Mouse (Mus musculus) stomach, embryonic 16.5 days (tissue): ENCODE measurements around the gene Ubc. TPM values are rescaled to one million over a fixed set of nuclear protein-coding genes. Genes with fewer than 3 reads are reported as not detected.
A peak's percentile ranks its signal among the peaks of the same experiment; 100 is the strongest.
"Not testable (repeated sequence)": the region's sequence is repeated elsewhere in the genome, so short reads cannot be mapped to it uniquely, and the experiment has no call there.

Experiments used
- ATAC-seq: fragments of 200-750 bp; cut with Nextera tagmentation; 2 replicates; pipeline ENCODE4 v1.8.0; 2017; ENCODE audit warnings: moderate number of reproducible peaks, moderate TSS enrichment; ENCODE audit not compliant: insufficient read depth, low FRiP score
- H3K27ac ChIP-seq: fragments of 300-500 bp; sonication (generic); 2 replicates; pipeline ENCODE4 v1.5.1; 2014; ENCODE audit warnings: low read length
- H3K27me3 ChIP-seq: fragments of 300-500 bp; sonication (generic); 2 replicates; pipeline ENCODE4 v1.6.1; 2014; ENCODE audit warnings: low read length, control low read depth, mixed read lengths; ENCODE audit not compliant: control insufficient read depth, insufficient read depth
- H3K36me3 ChIP-seq: fragments of 300-500 bp; sonication (generic); 2 replicates; pipeline ENCODE4 v1.6.1; 2014; ENCODE audit warnings: low read length; ENCODE audit not compliant: control insufficient read depth, insufficient read depth
- H3K4me1 ChIP-seq: fragments of 300-500 bp; sonication (generic); 2 replicates; pipeline ENCODE4 v1.6.1; 2014; ENCODE audit warnings: low read length, control low read depth, mixed read lengths; ENCODE audit not compliant: control insufficient read depth, insufficient read depth
- H3K4me2 ChIP-seq: fragments of 300-500 bp; sonication (generic); 2 replicates; pipeline ENCODE4 v1.6.1; 2014; ENCODE audit warnings: low read depth, low read length, mixed read lengths
- H3K4me3 ChIP-seq: fragments of 300-500 bp; sonication (generic); replicated peaks from 2 replicates; pipeline ENCODE4 v1.5.1; 2014; ENCODE audit warnings: mild to moderate bottlenecking, low read length
- H3K9ac ChIP-seq: fragments of 300-500 bp; sonication (generic); 2 replicates; pipeline ENCODE4 v1.6.1; 2014; ENCODE audit warnings: low read length
- H3K9me3 ChIP-seq: fragments of 300-500 bp; sonication (generic); replicated peaks from 2 replicates; pipeline ENCODE4 v1.6.1; 2016; ENCODE audit warnings: low read length, control low read depth; ENCODE audit not compliant: control insufficient read depth
- WGBS: fragments of 180-500 bp; shearing (Covaris S2); extraction: QIAGEN DNeasy Blood & Tissue Kit; methylation state at CpG from one replicate; pipeline ENCODE4 v1.1.7; 2014; 5-methylcytosine and 5-hydroxymethylcytosine counted together
- polyA plus RNA-seq: library from polyadenylated mRNA; unstranded; fragments of >200 nt; fragmentation: Nextera tagmentation; extraction: Ambion mirVana; gene quantifications from 2 replicates; pipeline ENCODE4 v1.2.1, GENCODE M21; 2015

Gene Ubc
- polyA plus RNA-seq, 1 experiment from 2014 or later, result 1,047 TPM

GRCm38 (mm10) chr5:125393622-125394603 lies 3.9 kb upstream of the Ubc start:
- peak overlapping the region; percentile 69 for H3K9ac ChIP-seq
- no peaks in the 10 kb centered on the region for H3K36me3 ChIP-seq
- no peaks in the 10 kb centered on the region for H3K27me3 ChIP-seq
- H3K4me2 ChIP-seq, result peak overlapping the region; percentile 51
- ATAC-seq, result peak; percentile 58; the same call in 1 of the 2 replicates
- H3K4me3 ChIP-seq, result peak overlapping the region; percentile 40
- peaks cover 24% of the 10 kb centered on the region for H3K4me1 ChIP-seq
- peak overlapping the region; percentile 98 for H3K27ac ChIP-seq
- H3K9me3 ChIP-seq, result no peaks in the 10 kb centered on the region
- WGBS, result 8% methylated on average over 22 of the region's 25 CpGs

GRCm38 (mm10) chr5:125392977-125393621 lies 3.1 kb upstream of the Ubc start:
- Histone ChIP-seq H3K27me3 (no peaks in the 10 kb centered on the region), H3K27ac (peak overlapping the region; percentile 98), H3K36me3 (no peaks in the 10 kb centered on the region), H3K4me1 (peaks cover 29% of the 10 kb centered on the region), H3K9ac (peak overlapping the region; percentile 69), H3K9me3 (no peaks in the 10 kb centered on the region), H3K4me3 (peak overlapping the region; percentile 40), H3K4me2 (peak overlapping the region; percentile 51)
- WGBS, result under 1% methylated on average over 20 of the region's 20 CpGs
- peak; percentile 95 for ATAC-seq

DNA sequence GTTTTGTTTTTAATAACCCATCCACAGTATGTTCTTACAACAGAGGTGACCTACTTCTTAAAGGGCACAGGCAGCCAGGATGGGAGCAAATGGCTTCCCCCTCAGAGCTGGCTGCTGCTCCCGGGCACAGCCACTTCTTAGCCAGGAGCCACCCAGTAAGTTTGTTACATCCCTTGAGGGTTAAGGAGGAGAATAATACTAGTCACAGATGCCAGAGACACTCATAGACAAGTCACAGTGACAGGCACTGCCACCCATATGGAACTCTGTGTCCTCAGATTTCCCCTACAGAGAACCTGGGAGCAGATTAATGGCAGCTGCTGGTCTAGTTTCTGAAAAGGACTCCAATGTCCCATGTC lies 2.6 kb upstream of the Ubc start:
- 0 out of 2 replicates have a peak, but pooled peaks have one; percentile 0 for ATAC-seq
- H3K4me3 ChIP-seq, result peak overlapping the region; percentile 27
- H3K27me3 ChIP-seq, result no peaks in the 10 kb centered on the region
- peaks cover 29% of the 10 kb centered on the region for H3K4me1 ChIP-seq
- H3K4me2 ChIP-seq, result peak overlapping the region; percentile 51
- H3K27ac ChIP-seq, result peak overlapping the region; percentile 98
- no peaks in the 10 kb centered on the region for H3K9me3 ChIP-seq
- no peaks in the 10 kb centered on the region for H3K36me3 ChIP-seq
- WGBS, result 47% methylated on average over 1 of the region's 1 CpGs
- peak overlapping the region; percentile 69 for H3K9ac ChIP-seq

DNA sequence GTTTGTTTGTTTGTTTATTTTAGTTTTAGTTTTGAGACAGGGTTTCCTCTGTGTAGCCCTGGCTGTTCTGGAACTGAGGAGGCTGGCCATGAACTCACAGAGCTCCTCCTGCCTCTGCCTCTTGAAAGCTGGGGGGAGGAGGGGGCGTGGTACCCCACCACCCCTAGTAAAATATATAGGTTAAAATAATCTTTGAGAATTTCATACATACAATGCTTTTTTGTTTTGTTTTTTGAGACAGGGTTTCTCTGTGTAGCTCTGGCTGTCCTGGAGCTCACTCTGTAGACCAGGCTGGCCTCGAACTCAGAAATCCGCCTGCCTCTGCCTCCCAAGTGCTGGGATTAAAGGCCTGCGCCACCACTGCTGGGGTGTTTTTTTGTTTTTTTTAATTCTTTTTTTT lies 2.2 kb upstream of the Ubc start:
- H3K9ac ChIP-seq, H3K36me3 ChIP-seq, H3K4me3 ChIP-seq, H3K4me2 ChIP-seq, ATAC-seq, H3K9me3 ChIP-seq, H3K27me3 ChIP-seq: not testable (repeated sequence)
- 88% methylated on average over 4 of the region's 4 CpGs for WGBS
- Histone ChIP-seq H3K27ac (peak overlapping the region; percentile 98), H3K4me1 (peaks cover 29% of the 10 kb centered on the region)

- H3K9me3 ChIP-seq, result no peaks in the 10 kb centered on the region
- peaks cover 29% of the 10 kb centered on the region for H3K4me1 ChIP-seq
- ATAC-seq, result no peak
- WGBS, result 53% methylated on average over 5 of the region's 5 CpGs
- H3K27me3 ChIP-seq, result no peaks in the 10 kb centered on the region
- no peak overlapping the region for H3K4me3 ChIP-seq
- no peak overlapping the region for H3K4me2 ChIP-seq
- peak overlapping the region; percentile 98 for H3K27ac ChIP-seq
- H3K9ac ChIP-seq, result no peak overlapping the region
- H3K36me3 ChIP-seq, result no peaks in the 10 kb centered on the region
Observed at GRCm38 (mm10) chr5:125391609-125392008, 1.6 kb upstream of the Ubc start.

DNA sequence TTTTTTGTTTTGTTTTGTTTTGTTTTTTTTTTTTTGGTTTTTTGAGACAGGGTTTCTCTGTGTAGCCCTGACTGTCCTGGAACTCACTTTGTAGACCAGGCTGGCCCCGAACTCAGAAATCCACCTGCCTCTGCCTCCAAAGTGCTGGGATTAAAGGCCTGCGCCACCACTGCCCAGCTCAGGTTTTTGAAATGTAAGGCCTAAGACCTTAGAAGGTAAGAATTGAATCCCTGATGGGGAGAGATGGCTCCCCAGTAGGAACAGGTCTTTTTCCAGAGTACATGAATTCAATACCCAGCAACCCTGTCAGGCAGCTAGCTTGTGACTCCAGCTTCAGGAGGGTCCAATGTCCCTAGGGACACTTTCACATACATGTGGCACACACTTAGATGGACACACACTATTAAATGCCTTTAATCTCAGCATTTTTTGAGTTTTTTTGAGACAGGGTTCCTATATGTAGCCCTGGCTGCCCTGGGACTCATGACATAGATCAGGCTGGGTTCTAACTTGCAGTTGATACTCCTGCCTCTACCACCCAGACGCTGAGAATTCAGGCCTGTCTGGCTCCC lies 990 bp upstream of the Ubc start:
- H3K4me1 ChIP-seq, result peaks cover 29% of the 10 kb centered on the region
- peak overlapping the region; percentile 98 for H3K27ac ChIP-seq
- 83% methylated on average over 3 of the region's 3 CpGs for WGBS
- H3K4me2 ChIP-seq, result no peak overlapping the region
- no peaks in the 10 kb centered on the region for H3K27me3 ChIP-seq
- H3K4me3 ChIP-seq, result no peak overlapping the region
- peak overlapping the region; percentile 8; the same call in 1 of the 2 replicates for H3K9ac ChIP-seq
- H3K36me3 ChIP-seq, result 0 out of 2 replicates have a peak, but pooled peaks cover under 1% of the 10 kb centered on the region
- no peak for ATAC-seq
- H3K9me3 ChIP-seq, result no peaks in the 10 kb centered on the region

DNA sequence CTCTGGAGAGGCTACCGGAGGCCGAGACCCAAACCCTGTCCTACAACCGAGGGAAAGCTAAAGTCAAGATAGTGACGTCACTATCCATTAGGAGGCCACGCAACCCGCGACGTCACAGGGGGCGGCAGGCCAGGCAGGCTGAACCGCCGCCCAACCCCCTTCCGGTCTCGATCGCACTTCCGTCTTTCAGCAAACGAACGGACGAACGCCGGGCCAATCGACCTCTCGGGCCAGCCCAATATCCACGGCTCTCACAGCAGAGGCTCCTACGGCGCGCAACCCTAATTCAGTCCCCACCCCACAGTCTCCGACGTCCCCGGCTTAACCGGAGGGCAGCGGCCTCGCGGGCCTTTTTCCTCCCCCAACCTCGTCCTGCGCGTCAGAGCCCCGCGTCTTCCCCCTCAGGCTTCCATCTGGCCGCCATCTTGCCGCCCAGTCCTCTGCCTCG lies 847 bp downstream of the Ubc start, which contains the start of gene Gm10382:
Gene Gm10382 (plus strand): TSS at position 192 of the 448 bp plus-strand sequence.
- Histone ChIP-seq H3K36me3 (0 out of 2 replicates have a peak, but pooled peaks cover 11% of the 10 kb centered on the region), H3K4me3 (peak within 1 kb of the TSS; percentile 99), H3K4me1 (peaks cover 26% of the 10 kb centered on the region), H3K27ac (peak within 1 kb of the TSS; percentile 98), H3K27me3 (no peaks in the 10 kb centered on the region), H3K9ac (peak within 1 kb of the TSS; percentile 100), H3K9me3 (no peaks in the 10 kb centered on the region), H3K4me2 (peak within 1 kb of the TSS; percentile 91)
- under 1% methylated on average over 41 of the region's 41 CpGs for WGBS
- peak; percentile 1; the same call in 1 of the 2 replicates for ATAC-seq

- no peak for ATAC-seq
- WGBS, result 17% methylated on average over 13 of the region's 13 CpGs
- peak overlapping the region; percentile 99 for H3K4me3 ChIP-seq
- 0 out of 2 replicates have a peak, but pooled peaks cover 11% of the 10 kb centered on the region for H3K36me3 ChIP-seq
- H3K27ac ChIP-seq, result peak overlapping the region; percentile 98
- H3K4me1 ChIP-seq, result peaks cover 21% of the 10 kb centered on the region
- H3K4me2 ChIP-seq, result peak overlapping the region; percentile 91
- H3K27me3 ChIP-seq, result no peaks in the 10 kb centered on the region
- H3K9me3 ChIP-seq, result no peaks in the 10 kb centered on the region
- H3K9ac ChIP-seq, result peak overlapping the region; percentile 100
Observed at GRCm38 (mm10) chr5:125388358-125389092, 1.5 kb downstream of the Ubc start.
